Mouse (Mus musculus) C2C12 (cell line): ENCODE measurements around the gene Tacr2.

ENCODE experiments used
- CEBPB ChIP-seq: IDR thresholded peaks from one replicate; pipeline ENCODE4 v1.6.1; 2011; ENCODE audit warnings: low read depth, mild to moderate bottlenecking, control low read depth, moderate library complexity
- CTCF ChIP-seq: IDR thresholded peaks from one replicate; pipeline ENCODE4 v1.5.1; 2011; ENCODE audit not compliant: control insufficient read depth, insufficient read depth, insufficient read length
- MAX ChIP-seq: IDR thresholded peaks from one replicate; pipeline ENCODE4 v1.6.1; 2011; ENCODE audit warnings: mild to moderate bottlenecking, control low read depth
- MYOD1 ChIP-seq: IDR thresholded peaks from one replicate; pipeline ENCODE4 v1.6.1; 2011; ENCODE audit warnings: low read depth; ENCODE audit not compliant: control insufficient read depth, insufficient read length
- USF1 ChIP-seq: IDR thresholded peaks from one replicate; pipeline ENCODE4 v1.6.1; 2011; ENCODE audit warnings: low read depth, mild to moderate bottlenecking, control low read depth, moderate library complexity

DNA sequence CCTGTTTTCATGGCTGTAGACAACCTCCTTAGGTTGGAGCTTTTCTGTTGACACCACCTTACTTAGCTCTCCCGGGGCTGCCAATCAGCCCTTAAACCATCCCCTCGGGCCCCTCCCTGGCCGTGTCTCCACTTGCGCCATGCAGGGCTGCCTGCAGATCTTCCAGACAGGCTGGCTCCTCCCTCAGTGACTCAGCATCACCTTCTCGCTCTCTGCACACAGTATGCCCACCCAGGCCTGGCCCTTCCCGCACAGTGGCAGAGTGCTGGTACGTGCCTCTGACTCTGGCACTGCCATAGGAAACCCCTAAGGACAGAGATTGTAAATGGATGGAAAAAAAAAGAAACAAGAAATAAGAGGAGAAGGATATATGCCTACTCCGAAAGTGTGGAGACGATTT is 30.5 kb downstream of the Tacr2 start:
- TF ChIP-seq CTCF (no peak), USF1 (no peak), CEBPB (no peak), MAX (no peak), MYOD1 (no peak)
